Mouse (Mus musculus) intestine, embryonic 14.5 days (tissue): ENCODE measurements around the gene Cpne7. TPM values are rescaled to one million over a fixed set of nuclear protein-coding genes. Genes with fewer than 3 reads are reported as not detected.

Experiments
- ATAC-seq: fragments of 200-750 bp; cut with Nextera tagmentation; replicated peaks from 2 replicates; pipeline ENCODE4 v1.8.0; 2017; ENCODE audit warnings: low read depth, moderate number of reproducible peaks, moderate TSS enrichment, moderate library complexity; ENCODE audit not compliant: low FRiP score, low TSS enrichment
- DNase-seq: peaks from one replicate; pipeline ENCODE4 v3.0.0-alpha.2; 2018; ENCODE audit warnings: low spot score
- H3K27ac ChIP-seq: fragments of 300-500 bp; sonication (generic); 2 replicates; pipeline ENCODE4 v1.5.1; 2014; ENCODE audit warnings: low read depth, mild to moderate bottlenecking, control low read depth
- H3K27me3 ChIP-seq: fragments of 300-500 bp; sonication (generic); replicated peaks from 2 replicates; pipeline ENCODE4 v1.6.1; 2014; ENCODE audit warnings: low read length, control low read depth; ENCODE audit not compliant: control insufficient read depth, insufficient read depth
- H3K36me3 ChIP-seq: fragments of 300-500 bp; sonication (generic); 2 replicates; pipeline ENCODE4 v1.6.1; 2014; ENCODE audit warnings: low read length, control low read depth; ENCODE audit not compliant: control insufficient read depth, insufficient read depth
- H3K4me1 ChIP-seq: fragments of 300-500 bp; sonication (generic); replicated peaks from 2 replicates; pipeline ENCODE4 v1.6.1; 2014; ENCODE audit warnings: low read length, control low read depth, mixed read lengths; ENCODE audit not compliant: control insufficient read depth, insufficient read depth
- H3K4me2 ChIP-seq: fragments of 300-500 bp; sonication (generic); 2 replicates; pipeline ENCODE4 v1.6.1; 2014; ENCODE audit warnings: low read length
- H3K4me3 ChIP-seq: fragments of 300-500 bp; sonication (generic); 2 replicates; pipeline ENCODE4 v1.5.1; 2014; ENCODE audit warnings: low read depth, low read length, control low read depth, mixed read lengths
- H3K9ac ChIP-seq: fragments of 300-500 bp; sonication (generic); 2 replicates; pipeline ENCODE4 v1.6.1; 2014; ENCODE audit warnings: mild to moderate bottlenecking, low read length
- H3K9me3 ChIP-seq: fragments of 300-500 bp; sonication (generic); 2 replicates; pipeline ENCODE4 v1.6.1; 2016; ENCODE audit warnings: low read length, control low read depth; ENCODE audit not compliant: control insufficient read depth
- WGBS: fragments of 180-500 bp; shearing (Covaris S2); extraction: QIAGEN DNeasy Blood & Tissue Kit; methylation state at CpG from one replicate; pipeline ENCODE4 v1.1.7; 2014; 5-methylcytosine and 5-hydroxymethylcytosine counted together
- polyA plus RNA-seq: library from polyadenylated mRNA; unstranded; fragments of >200 nt; fragmentation: Nextera tagmentation; extraction: Ambion mirVana; gene quantifications from 2 replicates; pipeline ENCODE4 v1.2.1, GENCODE M21; 2014

Gene Cpne7
- polyA plus RNA-seq, 1 experiment from 2014 or later: 0.70 TPM

DNA sequence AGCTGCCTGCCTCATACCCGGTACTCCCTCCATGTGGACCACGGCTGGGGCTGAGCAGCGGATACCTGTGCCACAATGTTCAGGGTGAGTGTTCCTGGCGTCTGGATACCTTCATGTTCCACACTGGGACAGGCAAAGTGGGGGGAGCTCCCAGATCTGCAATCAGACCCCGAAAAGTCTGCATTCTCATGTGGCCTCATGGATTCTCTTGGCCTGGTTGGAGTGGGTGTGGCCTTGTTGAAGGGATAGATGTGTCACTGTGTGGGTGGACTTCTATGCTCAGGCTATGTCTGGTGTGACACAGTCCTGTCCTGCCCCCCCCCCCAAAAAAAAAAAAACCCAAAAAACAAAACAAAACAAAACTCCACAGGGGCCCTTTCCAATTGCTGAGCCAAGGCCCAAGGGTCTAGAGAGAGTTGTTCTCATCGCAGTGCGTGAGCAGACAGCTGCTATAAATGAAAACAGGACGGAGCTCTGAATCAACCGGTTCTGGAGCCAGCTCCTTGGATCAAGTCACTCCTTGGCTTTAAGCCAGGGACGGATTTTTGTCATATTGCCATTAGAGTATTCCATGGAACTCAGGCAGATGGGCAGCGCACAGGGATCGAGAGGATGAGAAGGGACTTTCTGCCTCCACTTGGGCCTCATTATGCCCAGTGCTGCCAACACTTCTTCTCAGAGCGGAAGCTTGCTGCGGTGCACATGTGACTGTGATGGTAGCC is 24.7 kb downstream of the Cpne7 start:
- Histone ChIP-seq H3K9ac (no peak overlapping the region), H3K4me3 (no peak overlapping the region), H3K27me3 (no peaks in the 10 kb centered on the region), H3K36me3 (no peaks in the 10 kb centered on the region), H3K27ac (peak overlapping the region; percentile 78), H3K4me2 (no peak overlapping the region), H3K9me3 (no peaks in the 10 kb centered on the region), H3K4me1 (peaks cover 28% of the 10 kb centered on the region)
- ATAC-seq (no peak), DNase-seq (no peak)
- 67% methylated on average over 14 of the region's 14 CpGs for WGBS

DNA sequence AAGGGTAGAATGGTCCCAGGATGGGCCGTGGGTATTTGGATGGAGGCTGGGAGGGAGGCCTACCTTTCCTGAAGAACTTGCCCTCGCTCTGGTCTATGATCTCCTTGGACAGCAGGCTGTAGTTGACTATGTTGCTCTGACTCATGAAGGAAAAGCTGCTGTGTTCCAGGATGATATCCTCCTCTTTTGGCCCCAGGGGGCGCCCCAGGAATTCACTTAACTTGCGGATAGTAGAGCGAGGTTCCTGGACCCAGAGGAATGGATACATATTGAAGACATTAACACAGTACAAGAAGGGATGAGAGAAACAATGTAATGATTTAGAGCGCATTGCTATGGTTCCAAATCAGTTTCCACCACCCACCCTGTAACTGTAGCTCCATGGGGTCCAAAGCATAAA is 28.1 kb downstream of the Cpne7 start:
- no peak for ATAC-seq
- DNase-seq: no peak
- no peak overlapping the region for H3K9ac ChIP-seq
- H3K27me3 ChIP-seq: no peaks in the 10 kb centered on the region
- H3K4me1 ChIP-seq: peaks cover 12% of the 10 kb centered on the region; the same call in 1 of the 2 replicates
- no peak overlapping the region for H3K4me2 ChIP-seq
- H3K9me3 ChIP-seq: no peaks in the 10 kb centered on the region
- H3K27ac ChIP-seq: no peak overlapping the region
- H3K4me3 ChIP-seq: no peak overlapping the region
- H3K36me3 ChIP-seq: no peaks in the 10 kb centered on the region
- WGBS: 56% methylated on average over 6 of the region's 6 CpGs

DNA sequence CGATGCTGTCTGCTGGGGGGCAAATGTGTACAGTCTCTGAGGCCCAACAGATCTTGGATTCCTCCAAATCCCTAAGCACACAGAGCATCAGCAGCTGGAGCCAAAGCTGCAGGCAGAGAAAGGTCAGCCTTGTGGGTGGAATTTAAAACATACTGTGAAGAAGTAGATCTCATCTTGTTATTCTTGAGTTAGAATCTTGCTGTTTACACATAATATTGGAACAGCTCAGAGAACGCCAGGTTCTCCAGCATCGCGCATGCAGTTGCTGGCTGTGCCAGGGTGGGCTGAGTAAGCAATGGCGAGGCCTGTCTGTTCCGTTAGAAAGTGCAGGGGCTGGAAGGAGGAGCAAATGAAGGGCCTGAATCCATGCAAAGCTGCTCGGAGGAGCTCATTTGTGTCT is 29.2 kb downstream of the Cpne7 start:
- no peak for ATAC-seq
- H3K4me1 ChIP-seq: peaks cover 18% of the 10 kb centered on the region
- no peaks in the 10 kb centered on the region for H3K27me3 ChIP-seq
- H3K4me3 ChIP-seq: no peak overlapping the region
- DNase-seq: no peak
- H3K9me3 ChIP-seq: no peaks in the 10 kb centered on the region
- no peak overlapping the region for H3K9ac ChIP-seq
- 53% methylated on average over 7 of the region's 7 CpGs for WGBS
- H3K27ac ChIP-seq: peak overlapping the region; percentile 19
- H3K36me3 ChIP-seq: no peaks in the 10 kb centered on the region
- H3K4me2 ChIP-seq: no peak overlapping the region

DNA sequence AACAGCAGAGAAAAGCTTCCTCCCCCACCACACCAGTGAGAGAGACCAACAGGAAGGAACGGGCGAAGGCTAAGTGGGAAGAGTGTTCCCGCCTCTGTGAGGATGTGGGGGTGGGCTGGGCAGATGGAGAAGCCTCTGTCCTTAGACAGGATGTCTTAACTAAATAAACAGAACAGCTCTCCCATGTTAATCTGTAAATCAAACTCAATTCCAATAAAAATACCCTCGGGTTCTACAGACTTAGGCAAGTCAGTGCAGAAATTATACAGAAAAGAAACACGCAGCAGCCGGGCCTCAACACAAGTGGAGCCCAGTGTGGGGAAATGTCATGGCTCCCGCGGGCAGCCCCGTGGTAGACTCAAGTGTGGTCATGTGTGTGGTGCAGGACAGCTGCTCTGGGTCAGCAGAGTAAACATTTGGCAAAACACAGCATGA is 33.6 kb downstream of the Cpne7 start:
- Histone ChIP-seq H3K4me2 (no peak overlapping the region), H3K27ac (peak overlapping the region; percentile 75), H3K27me3 (no peaks in the 10 kb centered on the region), H3K9ac (no peak overlapping the region), H3K9me3 (no peaks in the 10 kb centered on the region), H3K4me1 (peaks cover 9% of the 10 kb centered on the region), H3K4me3 (no peak overlapping the region), H3K36me3 (no peaks in the 10 kb centered on the region)
- DNase-seq (no peak), ATAC-seq (0 out of 2 replicates have a peak, but pooled peaks have one; percentile 36)
- WGBS: 29% methylated on average over 9 of the region's 9 CpGs

DNA sequence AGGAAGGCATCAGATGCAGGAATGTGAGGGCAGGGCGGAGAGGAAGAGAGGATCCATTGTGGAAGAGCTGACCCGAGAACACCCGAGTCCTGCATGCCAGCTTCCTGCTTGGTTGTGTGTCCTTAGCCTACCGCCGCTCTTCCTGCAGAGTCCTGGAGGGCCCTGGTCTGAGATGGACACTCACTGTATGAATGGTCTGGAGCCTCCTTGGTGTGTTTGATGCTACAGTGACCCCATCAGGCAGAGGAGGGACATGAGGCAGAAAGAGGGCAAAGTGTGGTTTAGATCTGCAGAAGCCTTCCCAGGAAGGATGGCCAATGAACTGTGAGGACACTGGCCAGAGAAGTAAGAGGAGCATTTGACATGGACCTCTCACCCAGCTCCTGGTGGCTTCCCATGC is 38.0 kb downstream of the Cpne7 start:
- H3K4me2 ChIP-seq: no peak overlapping the region
- ATAC-seq: no peak
- no peak overlapping the region for H3K27ac ChIP-seq
- H3K9ac ChIP-seq: no peak overlapping the region
- WGBS: 69% methylated on average over 5 of the region's 5 CpGs
- no peaks in the 10 kb centered on the region for H3K36me3 ChIP-seq
- DNase-seq: no peak
- H3K4me1 ChIP-seq: peaks cover 25% of the 10 kb centered on the region
- no peaks in the 10 kb centered on the region for H3K27me3 ChIP-seq
- H3K9me3 ChIP-seq: no peaks in the 10 kb centered on the region
- H3K4me3 ChIP-seq: no peak overlapping the region

DNA sequence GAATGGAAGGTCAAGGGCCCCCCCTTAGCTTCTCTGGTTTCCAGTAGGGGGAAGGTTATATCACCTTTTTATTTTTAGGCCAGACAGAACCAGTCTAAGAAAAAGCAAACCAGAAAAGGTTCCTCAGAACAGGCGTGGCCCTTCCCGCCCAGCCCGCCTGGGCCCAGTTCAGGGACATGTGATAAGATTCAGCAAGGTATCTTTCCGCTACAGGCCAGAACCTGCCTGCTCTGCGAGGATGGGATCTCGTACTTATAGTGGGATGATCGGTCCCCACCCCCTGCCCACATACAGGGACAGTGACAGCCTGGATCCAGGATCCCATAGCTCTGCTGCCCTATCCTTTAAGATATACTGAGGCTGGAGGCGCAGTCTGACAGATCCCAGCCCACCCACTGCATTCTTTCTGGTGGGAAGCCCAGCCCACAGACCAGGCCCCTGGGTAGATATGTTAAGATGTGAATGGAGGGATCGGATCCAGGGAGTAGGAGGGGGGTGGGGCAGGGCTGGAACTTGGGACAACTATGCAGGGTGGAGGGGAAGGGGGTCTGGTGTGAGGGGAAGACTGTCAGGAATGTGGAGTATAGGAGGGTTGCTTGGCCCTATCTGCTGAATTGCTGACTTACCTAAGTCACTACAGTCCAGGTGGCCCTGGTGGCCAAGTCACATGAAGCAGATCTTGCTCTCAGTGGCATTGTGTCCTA is 39.0 kb downstream of the Cpne7 start:
- no peaks in the 10 kb centered on the region for H3K9me3 ChIP-seq
- H3K27ac ChIP-seq: no peak overlapping the region
- ATAC-seq (0 out of 2 replicates have a peak, but pooled peaks have one; percentile 48), DNase-seq (no peak)
- no peaks in the 10 kb centered on the region for H3K27me3 ChIP-seq
- no peaks in the 10 kb centered on the region for H3K36me3 ChIP-seq
- H3K4me3 ChIP-seq: no peak overlapping the region
- H3K4me1 ChIP-seq: peaks cover 22% of the 10 kb centered on the region
- 60% methylated on average over 9 of the region's 9 CpGs for WGBS
- H3K9ac ChIP-seq: no peak overlapping the region
- no peak overlapping the region for H3K4me2 ChIP-seq

DNA sequence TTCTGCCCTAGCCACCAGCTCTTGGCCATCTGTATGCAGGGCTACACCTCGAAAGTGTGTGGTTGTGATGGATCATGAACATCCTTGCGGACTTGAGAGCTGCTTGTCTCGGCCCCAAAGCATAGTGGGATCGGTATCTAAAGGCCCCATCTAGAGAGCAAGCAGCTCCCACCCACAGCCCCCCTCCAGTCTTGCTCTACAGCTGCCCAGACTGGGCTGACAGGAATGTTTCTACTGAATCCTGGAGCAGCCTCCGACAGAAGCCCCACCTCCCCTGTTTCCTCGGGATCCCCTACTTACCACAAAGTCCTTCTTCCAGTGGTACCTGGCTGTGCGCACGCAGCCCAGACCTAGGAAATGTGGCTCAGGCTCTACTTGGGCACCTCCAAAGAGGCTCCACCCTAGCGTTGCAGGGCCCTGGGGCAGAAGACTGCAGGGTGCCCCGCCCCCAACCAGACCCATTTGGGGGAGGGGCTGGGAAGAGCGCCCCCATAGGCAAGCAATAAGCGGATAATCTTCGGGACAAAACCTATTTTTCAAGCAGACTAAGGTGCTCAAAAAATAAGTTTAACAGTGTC is 40.8 kb downstream of the Cpne7 start, which contains the start of gene Sult5a1:
TSS of gene Sult5a1 (minus strand) at position 428 of the 578 bp plus-strand sequence.
- peak within 1 kb of the TSS; percentile 16 for H3K4me3 ChIP-seq
- no peaks in the 10 kb centered on the region for H3K27me3 ChIP-seq
- H3K27ac ChIP-seq: no peak within 1 kb of the TSS; the same call in 1 of the 2 replicates
- 0 out of 2 replicates have a peak within 1 kb of the TSS, but pooled peaks have one; percentile 22 for H3K9ac ChIP-seq
- no peaks in the 10 kb centered on the region for H3K9me3 ChIP-seq
- ATAC-seq (peak; percentile 67; the same call in 1 of the 2 replicates), DNase-seq (peak; percentile 65)
- H3K4me2 ChIP-seq: peak within 1 kb of the TSS; percentile 39
- no peaks in the 10 kb centered on the region for H3K36me3 ChIP-seq
- peaks cover 20% of the 10 kb centered on the region; the same call in 1 of the 2 replicates for H3K4me1 ChIP-seq
- 20% methylated on average over 13 of the region's 13 CpGs for WGBS

DNA sequence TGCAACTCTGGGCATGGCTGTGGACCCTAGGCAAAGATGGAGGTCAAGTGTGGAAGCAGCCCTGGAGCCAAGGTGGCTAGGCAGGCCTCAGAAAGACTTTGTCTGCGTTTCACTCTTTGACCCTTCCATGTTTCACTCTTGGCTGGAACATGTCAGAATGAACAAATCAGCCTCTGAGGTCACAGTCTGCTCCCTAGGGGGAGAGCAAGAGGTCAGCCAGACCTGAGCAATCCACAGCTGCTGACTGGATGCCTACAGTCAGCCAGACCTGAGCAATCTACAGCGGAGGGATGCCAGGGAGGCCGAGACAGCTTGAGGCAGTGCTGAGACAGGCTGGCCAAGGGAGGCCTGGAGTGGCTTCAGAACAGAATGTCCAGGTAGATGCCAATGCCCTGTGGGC is 64.2 kb downstream of the Cpne7 start:
- no peak overlapping the region for H3K4me3 ChIP-seq
- no peak for DNase-seq
- no peaks in the 10 kb centered on the region for H3K9me3 ChIP-seq
- WGBS: 53% methylated on average over 3 of the region's 3 CpGs
- no peak overlapping the region for H3K4me2 ChIP-seq
- no peak for ATAC-seq
- H3K27me3 ChIP-seq: no peaks in the 10 kb centered on the region
- no peak overlapping the region for H3K9ac ChIP-seq
- no peaks in the 10 kb centered on the region for H3K36me3 ChIP-seq
- H3K4me1 ChIP-seq: peaks cover 10% of the 10 kb centered on the region
- H3K27ac ChIP-seq: no peak overlapping the region
